Mouse (Mus musculus): ENCODE results near the gene Lpcat3. TPM values are rescaled to one million over a fixed set of nuclear protein-coding genes. Genes with fewer than 3 reads are reported as not detected.

Gene Lpcat3
- polyA plus RNA-seq, 1 experiment from 2014 or later = 46.1 TPM

DNA sequence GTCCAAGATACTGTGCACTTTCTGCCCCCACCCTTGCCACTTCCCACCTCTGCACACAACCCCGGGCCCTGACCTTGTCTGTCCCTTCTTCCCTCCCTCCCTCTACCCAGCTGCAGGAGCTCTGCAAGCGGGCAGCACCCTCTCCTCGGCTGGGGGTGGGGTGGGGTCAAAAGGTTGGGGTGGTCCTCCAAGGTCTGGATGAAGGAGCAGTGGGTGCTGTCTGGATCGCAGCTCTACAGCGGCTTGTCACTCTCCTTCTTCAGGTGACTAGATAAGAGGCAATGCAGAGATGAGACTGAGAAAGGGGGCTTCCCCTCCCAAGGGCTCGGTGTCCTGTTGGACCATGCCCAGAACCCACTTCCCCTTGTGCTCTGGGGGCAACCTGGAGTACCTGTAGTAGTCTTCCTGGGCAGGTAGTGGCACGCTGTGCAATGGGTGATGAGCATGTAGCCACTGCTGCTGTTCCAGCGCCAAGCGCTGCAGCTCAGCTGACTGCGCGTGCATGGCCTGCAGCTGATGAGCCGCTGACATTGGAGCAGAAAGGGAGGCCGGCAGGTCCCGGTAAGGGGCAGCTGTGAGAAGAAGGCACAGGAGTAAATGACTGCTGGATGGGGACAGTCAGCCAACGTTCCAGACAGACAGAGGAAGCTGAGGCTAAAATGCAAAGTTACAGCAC lies 80.2 kb downstream of the Lpcat3 start:
- Histone ChIP-seq H3K9ac (no peak overlapping the region), H3K4me3 (no peak overlapping the region), H3K27ac (0 out of 2 replicates have a peak overlapping the region, but pooled peaks have one; percentile 43), H3K27me3 (no peaks in the 10 kb centered on the region), H3K4me1 (peaks cover 55% of the 10 kb centered on the region), H3K4me2 (no peak overlapping the region), H3K36me3 (peaks cover 43% of the 10 kb centered on the region), H3K9me3 (no peaks in the 10 kb centered on the region)
- WGBS = 90% methylated on average over 15 of the region's 15 CpGs
- ATAC-seq (ENCODE audit: insufficient number of reproducible peaks, low FRiP score, low TSS enrichment, low read depth) = no peak

DNA sequence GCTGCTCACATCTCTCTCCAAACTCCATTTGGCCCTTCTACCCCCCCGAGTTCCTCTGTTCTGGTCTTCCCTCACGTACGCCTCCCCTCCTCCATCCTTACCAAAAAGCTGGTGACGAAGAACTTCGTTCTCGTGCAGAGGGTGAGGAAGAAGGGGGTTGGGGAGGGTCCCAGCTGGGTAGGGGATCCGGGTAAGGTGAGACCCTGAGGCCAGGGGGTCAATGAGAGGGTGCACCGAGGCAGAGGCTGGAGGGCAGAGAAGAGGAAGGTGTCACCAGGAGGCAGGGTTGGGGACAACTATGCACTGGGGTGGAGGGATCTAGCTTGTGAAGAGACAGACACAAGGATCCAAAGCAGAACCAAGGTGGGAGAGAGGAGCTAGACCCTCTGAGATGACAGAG lies 80.8 kb downstream of the Lpcat3 start:
- Histone ChIP-seq H3K4me3 (no peak overlapping the region), H3K36me3 (peaks cover 50% of the 10 kb centered on the region), H3K27ac (no peak overlapping the region), H3K4me2 (no peak overlapping the region), H3K27me3 (no peaks in the 10 kb centered on the region), H3K9me3 (no peaks in the 10 kb centered on the region), H3K4me1 (peaks cover 52% of the 10 kb centered on the region), H3K9ac (no peak overlapping the region)
- no peak for ATAC-seq (ENCODE audit: insufficient number of reproducible peaks, low FRiP score, low TSS enrichment, low read depth)
- WGBS = 95% methylated on average over 8 of the region's 8 CpGs

DNA sequence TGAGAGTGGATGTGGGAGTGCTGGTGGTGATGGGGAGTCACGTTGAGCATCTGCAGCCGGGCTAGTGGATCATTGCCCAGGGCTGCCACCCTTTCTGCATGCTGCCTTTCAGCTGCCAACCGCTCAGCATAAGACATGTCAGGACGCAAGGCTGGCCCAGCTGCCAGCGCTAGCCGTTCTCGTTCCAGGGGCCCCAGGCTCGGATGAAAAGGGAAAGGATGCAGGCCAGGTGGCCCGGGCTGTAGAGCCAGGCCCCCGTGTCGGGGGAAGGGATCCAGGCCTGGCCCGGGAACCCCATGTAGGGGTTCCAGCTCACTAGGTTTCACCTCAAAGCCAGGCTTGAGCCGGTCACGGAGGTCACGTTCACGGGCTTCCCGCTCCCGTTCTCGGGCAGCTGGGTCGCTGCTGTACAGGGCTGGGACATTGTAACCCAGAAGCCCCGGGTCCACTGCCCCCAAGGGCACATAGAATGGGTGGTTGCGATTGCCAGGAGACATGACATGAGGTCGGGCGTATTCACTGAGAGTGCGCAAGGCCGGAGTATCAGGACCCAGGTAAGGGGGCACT lies 82.0 kb downstream of the Lpcat3 start:
- H3K27me3 ChIP-seq = no peaks in the 10 kb centered on the region
- no peaks in the 10 kb centered on the region for H3K9me3 ChIP-seq
- H3K27ac ChIP-seq = peak overlapping the region; percentile 88
- H3K9ac ChIP-seq = no peak overlapping the region
- H3K36me3 ChIP-seq = peaks cover 59% of the 10 kb centered on the region
- peaks cover 40% of the 10 kb centered on the region for H3K4me1 ChIP-seq
- peak overlapping the region; percentile 94 for H3K4me2 ChIP-seq
- 64% methylated on average over 26 of the region's 26 CpGs for WGBS
- no peak for ATAC-seq (ENCODE audit: insufficient number of reproducible peaks, low FRiP score, low TSS enrichment, low read depth)
- H3K4me3 ChIP-seq = peak overlapping the region; percentile 53

DNA sequence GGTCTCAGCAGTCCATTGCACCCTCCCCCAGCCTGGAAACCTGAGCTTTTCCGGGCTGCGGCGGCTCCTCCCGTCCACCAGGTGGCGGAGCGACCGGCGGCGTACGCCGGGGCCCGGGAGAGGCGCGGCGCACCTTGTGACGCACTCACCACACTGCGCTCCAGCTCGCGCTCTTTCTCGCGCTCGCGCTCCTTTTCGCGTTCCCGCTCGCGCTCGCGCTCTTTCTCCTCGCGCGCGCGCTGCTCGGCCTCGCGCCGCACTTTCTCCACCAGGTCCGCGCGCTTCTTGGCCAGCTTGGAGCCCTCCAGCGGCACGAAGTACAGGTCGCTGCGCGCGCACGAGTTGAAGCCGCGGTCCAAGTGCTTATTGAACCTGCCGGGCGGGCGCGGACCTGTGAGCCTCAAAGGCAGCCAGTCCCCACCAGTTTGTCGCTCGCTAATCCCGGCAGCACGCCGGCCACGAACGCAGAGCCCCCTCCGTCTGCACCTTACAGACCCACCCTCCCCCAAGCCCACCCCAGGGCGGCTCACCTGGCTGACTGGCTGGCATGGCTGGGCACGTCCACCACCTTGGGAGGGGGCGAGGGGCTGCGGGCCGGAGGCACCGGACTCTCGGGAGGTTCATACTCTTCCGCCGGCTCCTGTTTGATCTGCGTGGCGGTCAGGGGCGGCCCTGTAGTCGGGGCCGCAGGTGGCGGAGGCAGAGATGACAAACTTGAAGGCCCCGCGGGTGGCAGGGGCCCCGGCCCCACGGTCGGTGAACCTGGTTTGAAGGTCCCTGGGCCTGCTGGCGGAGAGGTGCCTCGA lies 82.9 kb downstream of the Lpcat3 start:
- H3K36me3 ChIP-seq = peaks cover 61% of the 10 kb centered on the region
- peak overlapping the region; percentile 94 for H3K4me2 ChIP-seq
- H3K4me1 ChIP-seq = peaks cover 36% of the 10 kb centered on the region
- WGBS = under 1% methylated on average over 85 of the region's 85 CpGs
- H3K4me3 ChIP-seq = peak overlapping the region; percentile 53
- no peaks in the 10 kb centered on the region for H3K9me3 ChIP-seq
- peak overlapping the region; percentile 65 for H3K9ac ChIP-seq
- ATAC-seq (ENCODE audit: insufficient number of reproducible peaks, low FRiP score, low TSS enrichment, low read depth) = peak; percentile 77
- H3K27ac ChIP-seq = peak overlapping the region; percentile 88
- H3K27me3 ChIP-seq = no peaks in the 10 kb centered on the region

DNA sequence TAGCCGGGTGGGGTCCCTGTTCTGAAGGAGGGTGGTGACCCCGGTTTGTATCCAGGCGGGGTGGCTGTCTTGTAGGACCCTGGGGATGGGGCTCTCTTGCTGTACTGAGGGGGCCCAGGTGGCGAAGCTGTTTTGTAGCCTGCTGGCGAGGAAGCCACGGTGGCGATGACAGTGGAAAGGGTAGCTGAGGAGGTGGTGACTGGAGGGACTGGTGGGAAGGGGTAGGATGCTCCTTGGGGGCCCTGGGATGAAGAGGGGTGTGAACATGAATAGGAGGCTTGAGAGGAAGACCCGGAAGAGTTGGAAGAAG lies 83.4 kb downstream of the Lpcat3 start:
- H3K27ac ChIP-seq = peak overlapping the region; percentile 88
- WGBS = 17% methylated on average over 8 of the region's 8 CpGs
- H3K36me3 ChIP-seq = peaks cover 63% of the 10 kb centered on the region
- H3K9ac ChIP-seq = peak overlapping the region; percentile 65
- H3K27me3 ChIP-seq = no peaks in the 10 kb centered on the region
- peaks cover 36% of the 10 kb centered on the region for H3K4me1 ChIP-seq
- no peak for ATAC-seq (ENCODE audit: insufficient number of reproducible peaks, low FRiP score, low TSS enrichment, low read depth)
- H3K9me3 ChIP-seq = no peaks in the 10 kb centered on the region
- peak overlapping the region; percentile 53 for H3K4me3 ChIP-seq
- H3K4me2 ChIP-seq = peak overlapping the region; percentile 94

DNA sequence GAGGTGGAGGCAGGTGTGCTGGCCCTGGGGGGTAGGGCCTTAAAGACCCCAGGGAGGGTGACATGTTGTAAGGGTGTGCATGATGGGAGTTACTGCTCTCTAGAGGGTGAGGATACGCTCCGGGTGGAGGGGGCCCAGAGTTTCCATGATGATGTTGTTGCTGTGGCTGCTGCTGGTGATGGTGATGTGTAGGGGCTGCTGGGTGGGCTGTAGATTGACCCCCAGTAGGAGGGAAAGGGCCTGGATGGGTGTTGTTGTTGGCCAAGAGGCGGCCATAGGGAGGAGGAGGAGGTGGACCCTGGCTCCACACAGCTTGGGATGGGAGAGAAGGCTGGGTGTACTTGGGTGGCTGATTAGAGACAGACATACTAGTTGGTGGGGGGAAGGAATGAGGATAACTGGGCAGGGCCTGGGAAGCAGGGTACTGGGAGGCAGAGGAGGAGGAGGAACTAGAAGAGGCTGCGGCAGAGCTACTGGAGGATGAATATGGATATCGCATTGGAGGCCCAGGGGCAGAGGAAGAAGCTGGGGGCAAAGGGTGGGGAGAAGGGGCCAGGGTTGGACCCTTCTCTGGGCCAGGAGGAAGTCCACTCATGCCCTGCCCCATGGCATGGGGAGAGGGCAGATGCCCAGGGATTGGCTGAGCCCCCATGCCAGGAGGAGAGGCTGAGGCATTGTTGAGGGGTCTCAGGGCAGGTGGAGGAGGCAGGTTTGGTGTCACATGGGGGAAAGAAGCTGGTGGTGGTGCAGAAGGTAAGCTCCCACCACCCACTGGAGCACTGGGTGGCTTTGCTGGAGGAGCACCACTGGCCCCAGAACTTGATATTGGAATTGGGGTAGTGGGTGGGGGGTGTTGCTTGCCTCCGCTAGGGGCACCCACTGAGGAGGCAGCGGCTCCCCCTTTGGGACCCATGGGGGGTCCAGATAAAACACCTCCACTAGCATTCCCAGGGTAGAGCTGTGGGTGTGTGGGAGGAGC lies 84.1 kb downstream of the Lpcat3 start:
- Histone ChIP-seq H3K4me3 (peak overlapping the region; percentile 53), H3K27me3 (no peaks in the 10 kb centered on the region), H3K36me3 (peaks cover 65% of the 10 kb centered on the region), H3K9me3 (no peaks in the 10 kb centered on the region), H3K27ac (peak overlapping the region; percentile 88), H3K4me1 (peaks cover 31% of the 10 kb centered on the region), H3K4me2 (peak overlapping the region; percentile 94), H3K9ac (no peak overlapping the region)
- no peak for ATAC-seq (ENCODE audit: insufficient number of reproducible peaks, low FRiP score, low TSS enrichment, low read depth)
- 87% methylated on average over 7 of the region's 7 CpGs for WGBS

DNA sequence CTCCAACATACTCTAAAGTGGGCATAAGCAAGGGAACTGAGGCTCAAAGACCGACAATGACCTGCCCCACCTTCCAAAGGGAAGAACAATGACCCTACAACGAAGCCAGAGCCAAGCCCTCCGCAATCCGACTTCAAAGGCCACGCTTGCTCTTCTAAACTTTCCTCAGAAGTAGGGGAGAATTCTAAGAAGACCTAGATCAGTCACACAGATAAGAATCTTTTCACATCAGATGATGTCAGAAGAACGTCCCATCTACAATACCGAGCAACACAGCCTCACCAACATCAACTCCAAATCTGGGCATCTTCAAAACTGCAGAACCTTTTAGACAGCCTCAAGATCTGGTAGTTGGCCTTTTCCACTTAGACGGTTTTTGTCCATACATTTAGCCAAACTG lies 87.6 kb downstream of the Lpcat3 start:
- Histone ChIP-seq H3K27me3 (no peaks in the 10 kb centered on the region), H3K36me3 (peaks cover 43% of the 10 kb centered on the region), H3K4me2 (no peak overlapping the region), H3K4me3 (no peak overlapping the region), H3K9me3 (no peaks in the 10 kb centered on the region), H3K9ac (no peak overlapping the region), H3K27ac (no peak overlapping the region), H3K4me1 (peaks cover 39% of the 10 kb centered on the region)
- 80% methylated on average over 8 of the region's 8 CpGs for WGBS
- no peak for ATAC-seq (ENCODE audit: insufficient number of reproducible peaks, low FRiP score, low TSS enrichment, low read depth)

DNA sequence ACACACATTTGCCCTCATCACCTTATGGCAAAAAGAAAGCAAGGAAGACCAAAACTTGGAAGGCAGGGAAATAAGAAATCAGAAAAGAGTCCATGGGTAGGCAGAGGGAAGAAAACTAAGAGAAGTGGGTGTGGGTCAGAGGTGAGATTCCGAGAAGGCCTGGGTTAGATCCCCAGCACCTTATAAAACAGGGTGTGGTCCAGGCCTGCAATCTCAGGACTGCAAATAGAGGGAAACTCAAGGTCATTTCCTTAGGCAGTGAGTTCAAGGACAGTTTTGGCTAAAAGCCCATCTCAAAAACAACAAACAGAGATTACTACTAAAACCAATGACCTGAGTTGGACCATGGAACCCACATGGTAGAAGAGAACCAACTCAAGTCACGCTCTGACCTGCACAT lies 91.0 kb downstream of the Lpcat3 start:
- peaks cover 19% of the 10 kb centered on the region for H3K36me3 ChIP-seq
- 83% methylated on average over 2 of the region's 2 CpGs for WGBS
- peaks cover 41% of the 10 kb centered on the region for H3K4me1 ChIP-seq
- H3K4me2 ChIP-seq = no peak overlapping the region
- H3K27me3 ChIP-seq = no peaks in the 10 kb centered on the region
- H3K4me3 ChIP-seq = no peak overlapping the region
- H3K27ac ChIP-seq = no peak overlapping the region
- H3K9me3 ChIP-seq = no peaks in the 10 kb centered on the region
- no peak for ATAC-seq (ENCODE audit: insufficient number of reproducible peaks, low FRiP score, low TSS enrichment, low read depth)
- no peak overlapping the region for H3K9ac ChIP-seq

MicroRNAs within 50 kb of the gene (microRNA counts, 519-probe panel; counts per million panel counts)
- 2,767 counts per million, percentile 61 among the panel's probes with 10 or more counts for microRNA mmu-miR-141
- 3,330 counts per million, percentile 79 among the panel's probes with 10 or more counts for microRNA mmu-miR-200c

Small RNA genes lying within 50 kb of the gene (microRNA-seq; reads per million reads assigned to microRNA genes)
- gene Mir141 (619 reads per million, percentile 70 among the genes with 10 or more reads in this experiment), gene Mir200c (4,345 reads per million, percentile 87 among the genes with 10 or more reads in this experiment)

Other genes with a start within 250 kb of the Lpcat3 start
- gene Pex5, start 248.0 kb upstream of the Lpcat3 start, polyA plus RNA-seq (2015; fragmentation: Nextera tagmentation; extraction: Ambion mirVana) = 43.7 and 45.1 TPM in 2 replicates
- gene Clstn3, start 198.2 kb upstream of the Lpcat3 start, polyA plus RNA-seq (2015; fragmentation: Nextera tagmentation; extraction: Ambion mirVana) = 5.8 and 7.2 TPM in 2 replicates
- 0.61 and 0.73 TPM in 2 replicates for gene C1rl, start 169.9 kb upstream of the Lpcat3 start, polyA plus RNA-seq (2015; fragmentation: Nextera tagmentation; extraction: Ambion mirVana)
- gene C1ra, start 150.6 kb upstream of the Lpcat3 start, polyA plus RNA-seq (2015; fragmentation: Nextera tagmentation; extraction: Ambion mirVana) = 3.9 and 4.6 TPM in 2 replicates
- gene C1s1, start 120.7 kb upstream of the Lpcat3 start, polyA plus RNA-seq (2015; fragmentation: Nextera tagmentation; extraction: Ambion mirVana) = 5.5 and 6.6 TPM in 2 replicates
- gene C1rb, start 92.7 kb upstream of the Lpcat3 start, polyA plus RNA-seq (2015; fragmentation: Nextera tagmentation; extraction: Ambion mirVana) = not detected in 2 replicates
- gene C1s2, start 26.9 kb upstream of the Lpcat3 start, polyA plus RNA-seq (2015; fragmentation: Nextera tagmentation; extraction: Ambion mirVana) = 0.14 TPM in 1 of 2 replicates, not detected in the other
- gene Emg1, start 49.2 kb downstream of the Lpcat3 start, polyA plus RNA-seq (2015; fragmentation: Nextera tagmentation; extraction: Ambion mirVana) = 164 and 183 TPM in 2 replicates
- gene Phb2, start 49.3 kb downstream of the Lpcat3 start, polyA plus RNA-seq (2015; fragmentation: Nextera tagmentation; extraction: Ambion mirVana) = 285 and 312 TPM in 2 replicates
- gene Ptpn6, start 75.7 kb downstream of the Lpcat3 start, polyA plus RNA-seq (2015; fragmentation: Nextera tagmentation; extraction: Ambion mirVana) = 17.4 and 17.8 TPM in 2 replicates
- gene Grcc10, start 78.3 kb downstream of the Lpcat3 start, polyA plus RNA-seq (2015; fragmentation: Nextera tagmentation; extraction: Ambion mirVana) = 356 and 402 TPM in 2 replicates
- 0.10 TPM in 1 of 2 replicates, not detected in the other for gene Gm45234, start 93.0 kb downstream of the Lpcat3 start, polyA plus RNA-seq (2015; fragmentation: Nextera tagmentation; extraction: Ambion mirVana)
- gene Atn1, start 93.5 kb downstream of the Lpcat3 start, polyA plus RNA-seq (2015; fragmentation: Nextera tagmentation; extraction: Ambion mirVana) = 15.1 and 15.7 TPM in 2 replicates
- gene Eno2, start 106.6 kb downstream of the Lpcat3 start, polyA plus RNA-seq (2015; fragmentation: Nextera tagmentation; extraction: Ambion mirVana) = 7.9 and 9.1 TPM in 2 replicates
- gene Lrrc23, start 116.7 kb downstream of the Lpcat3 start, polyA plus RNA-seq (2015; fragmentation: Nextera tagmentation; extraction: Ambion mirVana) = 0.36 and 0.83 TPM in 2 replicates
- 14.1 and 15.5 TPM in 2 replicates for gene Spsb2, start 145.6 kb downstream of the Lpcat3 start, polyA plus RNA-seq (2015; fragmentation: Nextera tagmentation; extraction: Ambion mirVana)
- gene Tpi1, start 151.3 kb downstream of the Lpcat3 start, polyA plus RNA-seq (2015; fragmentation: Nextera tagmentation; extraction: Ambion mirVana) = 940 and 1,131 TPM in 2 replicates
- gene Usp5, start 166.5 kb downstream of the Lpcat3 start, polyA plus RNA-seq (2015; fragmentation: Nextera tagmentation; extraction: Ambion mirVana) = 134 and 136 TPM in 2 replicates
- gene Cdca3, start 166.5 kb downstream of the Lpcat3 start, polyA plus RNA-seq (2015; fragmentation: Nextera tagmentation; extraction: Ambion mirVana) = 124 and 141 TPM in 2 replicates
- gene Gnb3, start 177.2 kb downstream of the Lpcat3 start, polyA plus RNA-seq (2015; fragmentation: Nextera tagmentation; extraction: Ambion mirVana) = 0.96 and 3.2 TPM in 2 replicates
- gene P3h3, start 194.7 kb downstream of the Lpcat3 start, polyA plus RNA-seq (2015; fragmentation: Nextera tagmentation; extraction: Ambion mirVana) = 43.7 and 62.3 TPM in 2 replicates
- gene Gpr162, start 201.0 kb downstream of the Lpcat3 start, polyA plus RNA-seq (2015; fragmentation: Nextera tagmentation; extraction: Ambion mirVana) = 1.6 and 2.9 TPM in 2 replicates
- 0.24 and 0.31 TPM in 2 replicates for gene Cd4, start 225.2 kb downstream of the Lpcat3 start, polyA plus RNA-seq (2015; fragmentation: Nextera tagmentation; extraction: Ambion mirVana)
- 2.3 TPM in 2 replicates for gene Lag3, start 248.7 kb downstream of the Lpcat3 start, polyA plus RNA-seq (2015; fragmentation: Nextera tagmentation; extraction: Ambion mirVana)